Mouse (Mus musculus) limb, embryonic 10.5 days (tissue): ENCODE measurements at regions not wholly inside any gene's neighbourhood (a gene's known extent, or its start where the extent isn't known, plus 50 kb on each side); places are given as distances from the start of the nearest gene placed in this dataset.

Experiments used
- DNase-seq: peaks from one replicate; pipeline ENCODE4 v3.0.0-alpha.2; 2017; ENCODE audit warnings: low spot score
- H3K27ac ChIP-seq: fragments of 300-500 bp; sonication (generic); 2 replicates; pipeline ENCODE4 v1.5.1; 2016; ENCODE audit warnings: mild to moderate bottlenecking
- H3K27me3 ChIP-seq: fragments of 300-500 bp; sonication (generic); 2 replicates; pipeline ENCODE4 v1.6.1; 2016; ENCODE audit warnings: low read depth, mild to moderate bottlenecking; ENCODE audit not compliant: poor library complexity, severe bottlenecking
- H3K36me3 ChIP-seq: fragments of 300-500 bp; sonication (generic); 2 replicates; pipeline ENCODE4 v1.6.1; 2016; ENCODE audit warnings: mild to moderate bottlenecking, moderate library complexity
- H3K4me1 ChIP-seq: fragments of 300-500 bp; sonication (generic); 2 replicates; pipeline ENCODE4 v1.6.1; 2016
- H3K4me3 ChIP-seq: fragments of 300-500 bp; sonication (generic); 2 replicates; pipeline ENCODE4 v1.5.1; 2016; ENCODE audit warnings: mild to moderate bottlenecking, moderate library complexity
- H3K9me3 ChIP-seq: fragments of 300-500 bp; sonication (generic); replicated peaks from 2 replicates; pipeline ENCODE4 v1.6.1; 2016; ENCODE audit warnings: mild to moderate bottlenecking
- WGBS: fragments of 180-500 bp; shearing (Covaris S2); methylation state at CpG from one replicate; pipeline ENCODE4 v1.1.7; 2016; 5-methylcytosine and 5-hydroxymethylcytosine counted together

GRCm38 (mm10) chr3:45523281-45523680, 145.1 kb downstream of the Pcdh10 start:
- Histone ChIP-seq H3K9me3 (no peaks in the 10 kb centered on the region), H3K27me3 (no peaks in the 10 kb centered on the region), H3K36me3 (no peaks in the 10 kb centered on the region), H3K27ac (no peak overlapping the region), H3K4me1 (no peaks in the 10 kb centered on the region), H3K4me3 (no peak overlapping the region)
- WGBS, result 90% methylated on average over 4 of the region's 4 CpGs
- DNase-seq, result no peak

GRCm38 (mm10) chr3:45547091-45547490, 168.9 kb downstream of the Pcdh10 start:
- no peaks in the 10 kb centered on the region for H3K4me1 ChIP-seq
- H3K4me3 ChIP-seq, result no peak overlapping the region
- H3K27me3 ChIP-seq, result no peaks in the 10 kb centered on the region
- DNase-seq, result no peak
- H3K9me3 ChIP-seq, result no peaks in the 10 kb centered on the region
- no peak overlapping the region for H3K27ac ChIP-seq
- WGBS, result 90% methylated on average over 3 of the region's 3 CpGs
- no peaks in the 10 kb centered on the region for H3K36me3 ChIP-seq

DNA sequence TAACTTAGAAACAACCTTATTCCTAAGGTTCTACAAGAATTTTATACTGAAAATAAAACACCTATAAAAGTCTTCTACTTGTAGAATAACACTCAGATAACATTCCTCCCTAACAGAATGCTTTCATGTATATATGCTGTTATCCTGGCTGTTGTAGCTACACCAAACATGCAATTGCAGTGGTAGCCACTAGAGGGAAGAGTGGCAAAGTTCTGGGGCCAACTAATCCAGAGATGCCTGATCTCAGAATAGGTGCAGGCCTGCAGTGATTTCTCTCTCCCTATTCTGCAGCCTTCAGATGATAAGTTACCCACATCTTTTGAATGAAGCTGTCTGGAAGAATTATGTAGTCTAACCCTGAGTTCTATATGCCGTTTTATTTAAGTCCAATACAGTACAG, 177.5 kb downstream of the Pcdh10 start:
- Histone ChIP-seq H3K9me3 (no peaks in the 10 kb centered on the region), H3K4me1 (no peaks in the 10 kb centered on the region), H3K27ac (no peak overlapping the region), H3K27me3 (no peaks in the 10 kb centered on the region), H3K4me3 (no peak overlapping the region), H3K36me3 (no peaks in the 10 kb centered on the region)
- 22% methylated on average over 1 of the region's 1 CpGs for WGBS
- DNase-seq, result peak; percentile 51

GRCm38 (mm10) chr3:45572995-45573394, 194.8 kb downstream of the Pcdh10 start:
- H3K36me3 ChIP-seq, result no peaks in the 10 kb centered on the region

DNA sequence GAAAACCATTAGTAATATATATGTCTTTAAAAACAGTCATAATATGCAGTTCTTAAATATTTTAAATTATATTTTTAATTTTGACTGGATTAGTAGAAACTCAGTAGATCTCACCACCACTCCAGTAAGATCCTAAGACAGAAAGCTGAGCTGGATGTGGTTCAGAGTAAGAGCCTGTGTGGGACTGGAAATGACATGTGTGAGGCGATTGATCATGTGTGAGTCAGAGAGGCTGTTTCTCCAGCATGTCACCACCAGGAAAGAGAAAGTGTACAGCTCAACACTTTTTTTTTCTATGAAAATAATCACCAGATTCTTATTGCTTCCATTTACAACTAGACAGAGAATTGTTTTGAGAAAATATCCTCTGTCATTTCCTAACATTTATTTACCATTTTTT, 198.8 kb downstream of the Pcdh10 start:
- no peaks in the 10 kb centered on the region for H3K9me3 ChIP-seq
- no peak for DNase-seq
- no peaks in the 10 kb centered on the region for H3K4me1 ChIP-seq
- no peaks in the 10 kb centered on the region for H3K27me3 ChIP-seq
- no peaks in the 10 kb centered on the region for H3K36me3 ChIP-seq
- H3K4me3 ChIP-seq, result no peak overlapping the region
- 83% methylated on average over 1 of the region's 1 CpGs for WGBS
- no peak overlapping the region for H3K27ac ChIP-seq

More at GRCm38 (mm10) chr3:45572995-45573394, 194.8 kb downstream of the Pcdh10 start:
- Histone ChIP-seq H3K4me3 (no peak overlapping the region), H3K4me1 (no peaks in the 10 kb centered on the region), H3K9me3 (no peaks in the 10 kb centered on the region), H3K27ac (no peak overlapping the region), H3K27me3 (no peaks in the 10 kb centered on the region)
- WGBS, result 96% methylated on average over 1 of the region's 1 CpGs
- DNase-seq, result no peak

- H3K27ac ChIP-seq, result no peak overlapping the region
- 60% methylated on average over 1 of the region's 1 CpGs for WGBS
These were observed 215.4 kb downstream of the Pcdh10 start for GRCm38 (mm10) chr3:45593561-45593960.

DNA sequence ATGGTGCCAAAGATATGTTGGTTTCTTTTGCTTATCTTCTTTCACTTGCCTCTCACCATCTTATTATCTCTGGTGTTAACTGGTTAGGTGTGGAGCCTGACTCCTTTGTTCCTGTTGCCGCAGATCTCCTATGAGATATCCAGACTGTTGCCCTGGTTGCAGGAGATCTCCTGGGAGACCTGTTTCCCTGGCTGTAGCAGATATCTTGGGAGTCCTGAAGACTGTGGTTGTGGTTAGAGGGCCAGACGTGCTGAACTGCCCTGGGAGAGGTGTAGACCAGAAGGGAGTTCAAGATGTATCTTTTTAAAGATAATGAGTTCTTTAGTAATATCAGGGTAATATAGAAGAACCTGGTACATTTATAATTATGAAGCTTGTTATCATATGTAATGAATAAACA, 224.1 kb downstream of the Pcdh10 start:
- H3K27me3 ChIP-seq, result no peaks in the 10 kb centered on the region
- no peak overlapping the region for H3K4me3 ChIP-seq
- 80% methylated on average over 2 of the region's 2 CpGs for WGBS
- H3K36me3 ChIP-seq, result no peaks in the 10 kb centered on the region
- no peak overlapping the region for H3K27ac ChIP-seq
- no peaks in the 10 kb centered on the region for H3K4me1 ChIP-seq
- no peak for DNase-seq
- H3K9me3 ChIP-seq, result no peaks in the 10 kb centered on the region

More at GRCm38 (mm10) chr3:45593561-45593960, 215.4 kb downstream of the Pcdh10 start:
- DNase-seq, result no peak
- Histone ChIP-seq H3K9me3 (no peaks in the 10 kb centered on the region), H3K4me1 (no peaks in the 10 kb centered on the region), H3K36me3 (no peaks in the 10 kb centered on the region), H3K4me3 (no peak overlapping the region), H3K27me3 (no peaks in the 10 kb centered on the region)

DNA sequence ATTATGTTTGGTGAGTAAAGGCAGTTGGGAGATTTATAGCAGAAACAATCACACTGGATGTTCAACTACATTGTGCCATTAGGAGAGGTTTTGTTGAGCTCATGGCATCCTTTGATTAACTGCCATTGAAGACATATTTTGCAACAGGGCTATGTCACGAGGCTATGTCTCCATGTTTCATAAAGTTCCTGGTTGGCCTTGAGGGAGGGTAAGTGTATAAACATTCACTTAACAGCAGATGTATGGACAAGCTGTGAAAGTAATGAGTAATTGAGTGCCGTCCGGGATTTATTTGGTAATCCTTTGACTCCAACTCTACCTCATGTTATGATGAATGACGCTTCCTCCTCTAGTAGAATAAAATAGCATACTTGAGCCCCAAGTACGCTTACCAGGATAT, 225.0 kb downstream of the Pcdh10 start:
- DNase-seq, result no peak
- Histone ChIP-seq H3K27ac (no peak overlapping the region), H3K36me3 (no peaks in the 10 kb centered on the region), H3K4me1 (no peaks in the 10 kb centered on the region), H3K4me3 (no peak overlapping the region), H3K9me3 (no peaks in the 10 kb centered on the region), H3K27me3 (no peaks in the 10 kb centered on the region)
- WGBS, result 85% methylated on average over 5 of the region's 5 CpGs

GRCm38 (mm10) chr3:45620729-45621128, 242.5 kb downstream of the Pcdh10 start:
- H3K27me3 ChIP-seq, result no peaks in the 10 kb centered on the region
- DNase-seq, result no peak
- no peak overlapping the region for H3K27ac ChIP-seq
- H3K9me3 ChIP-seq, result no peaks in the 10 kb centered on the region
- no peak overlapping the region for H3K4me3 ChIP-seq
- H3K4me1 ChIP-seq, result no peaks in the 10 kb centered on the region
- H3K36me3 ChIP-seq, result no peaks in the 10 kb centered on the region

- no peaks in the 10 kb centered on the region for H3K9me3 ChIP-seq
- 78% methylated on average over 6 of the region's 6 CpGs for WGBS
- H3K36me3 ChIP-seq, result no peaks in the 10 kb centered on the region
- no peaks in the 10 kb centered on the region for H3K27me3 ChIP-seq
- H3K4me3 ChIP-seq, result no peak overlapping the region
- H3K27ac ChIP-seq, result no peak overlapping the region
- no peaks in the 10 kb centered on the region for H3K4me1 ChIP-seq
- DNase-seq, result no peak
These were observed 267.8 kb downstream of the Pcdh10 start for GRCm38 (mm10) chr3:45645856-45646450.

- Histone ChIP-seq H3K4me3 (no peak overlapping the region), H3K9me3 (no peaks in the 10 kb centered on the region), H3K27ac (no peak overlapping the region), H3K4me1 (no peaks in the 10 kb centered on the region), H3K27me3 (no peaks in the 10 kb centered on the region), H3K36me3 (no peaks in the 10 kb centered on the region)
- no peak for DNase-seq
These were observed 271.2 kb downstream of the Pcdh10 start for GRCm38 (mm10) chr3:45649361-45649760.

DNA sequence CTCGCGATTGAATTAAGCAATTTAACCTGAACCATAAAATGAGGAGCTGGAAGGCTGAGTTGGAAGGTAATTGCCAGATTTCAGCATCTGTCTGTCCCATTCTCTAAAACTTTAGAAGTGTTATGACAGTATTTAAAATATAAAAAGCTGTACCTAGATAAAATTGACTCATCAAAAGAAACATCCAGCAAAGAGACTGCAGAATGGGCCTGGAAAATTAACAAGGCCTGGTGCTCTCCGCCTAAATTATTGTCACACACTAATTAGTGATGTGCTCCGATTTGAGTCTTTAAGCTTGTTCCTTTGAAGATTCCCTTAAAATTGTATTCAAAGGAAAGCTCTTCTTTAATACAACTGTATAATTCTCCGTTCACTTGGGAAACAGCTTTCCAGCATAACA, 278.8 kb downstream of the Pcdh10 start:
- no peak for DNase-seq
- Histone ChIP-seq H3K9me3 (no peaks in the 10 kb centered on the region), H3K4me1 (no peaks in the 10 kb centered on the region), H3K27me3 (no peaks in the 10 kb centered on the region), H3K36me3 (no peaks in the 10 kb centered on the region), H3K4me3 (no peak overlapping the region), H3K27ac (no peak overlapping the region)
- WGBS, result 93% methylated on average over 5 of the region's 5 CpGs

- Histone ChIP-seq H3K27ac (no peak overlapping the region), H3K4me3 (no peak overlapping the region), H3K9me3 (no peaks in the 10 kb centered on the region), H3K4me1 (no peaks in the 10 kb centered on the region), H3K27me3 (no peaks in the 10 kb centered on the region), H3K36me3 (no peaks in the 10 kb centered on the region)
- no peak for DNase-seq
- 89% methylated on average over 2 of the region's 2 CpGs for WGBS
These were observed 280.0 kb downstream of the Pcdh10 start for GRCm38 (mm10) chr3:45658093-45658776.

DNA sequence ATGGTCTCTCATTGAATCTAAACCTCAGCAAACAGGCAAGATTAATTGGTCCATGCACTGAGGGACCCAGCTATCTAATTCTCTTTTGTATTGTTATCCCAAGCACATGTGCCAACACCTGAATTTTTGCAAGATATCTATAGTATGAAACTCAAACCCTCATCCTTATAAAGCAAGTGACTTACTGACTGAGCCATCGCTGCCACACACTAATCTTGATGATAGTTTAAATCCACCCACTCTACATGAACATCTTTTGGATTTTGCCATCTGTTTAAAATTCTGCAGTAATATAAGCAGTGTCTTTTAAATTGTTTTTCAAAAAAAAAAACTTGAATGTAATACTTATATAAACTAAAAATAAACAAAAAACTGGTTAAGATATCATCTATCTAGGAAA, 280.9 kb downstream of the Pcdh10 start:
- Histone ChIP-seq H3K27ac (no peak overlapping the region), H3K9me3 (no peaks in the 10 kb centered on the region), H3K4me1 (no peaks in the 10 kb centered on the region), H3K27me3 (no peaks in the 10 kb centered on the region), H3K36me3 (no peaks in the 10 kb centered on the region), H3K4me3 (no peak overlapping the region)
- WGBS, result 88% methylated on average over 1 of the region's 1 CpGs
- DNase-seq, result no peak
